Mouse (Mus musculus) bone marrow macrophage, adult 2 months (primary cell): Measurements from ENCODE around the gene Tut1.

Experiments
- CTCF ChIP-seq: IDR thresholded peaks from 2 replicates; pipeline ENCODE4 v1.5.1; 2012; ENCODE audit warnings: low read depth, mild to moderate bottlenecking, low read length, moderate library complexity
- POLR2A ChIP-seq: IDR thresholded peaks from 2 replicates; pipeline ENCODE4 v1.6.1; 2012; ENCODE audit warnings: mild to moderate bottlenecking, low read depth, low read length, borderline replicate concordance

GRCm38 (mm10) chr19:8952241-8952640 lies 1.4 kb upstream of the Tut1 start:
- TF ChIP-seq CTCF (no peak), POLR2A (no peak)
